Mouse (Mus musculus) T-helper 2 cell (primary cell): Measurements from ENCODE around the gene Bmp10.
"Not testable (repeated sequence)": the region's sequence is repeated elsewhere in the genome, so short reads cannot be mapped to it uniquely, and the experiment has no call there.

Experiments used
- in situ Hi-C: fragments of 300-600 bp; cut with MboI, MseI; formaldehyde crosslinking; loops from one replicate; pipeline ENCODE4 v1.15.1; 2025; ENCODE audit warnings: high pct_unique_total_duplicates

The Bmp10 gene

DNA sequence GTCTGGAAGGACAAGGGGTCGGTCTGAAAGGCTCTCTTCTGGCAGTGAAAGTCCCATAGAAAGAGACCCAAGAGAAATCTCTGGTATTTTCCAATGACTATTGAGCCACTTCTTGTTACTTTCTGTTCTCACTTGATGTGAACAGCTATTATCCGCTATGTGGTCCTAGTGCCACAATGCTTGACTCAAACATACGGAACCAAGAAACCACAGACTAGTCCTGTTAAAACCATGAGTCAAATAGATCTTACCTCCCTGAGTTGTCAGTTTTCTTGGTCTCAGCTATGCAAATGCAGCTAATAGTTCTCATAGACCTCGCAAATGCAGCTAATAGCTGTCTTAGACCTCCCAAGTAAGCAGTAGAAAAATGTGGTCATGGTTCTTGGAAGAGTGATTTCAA is 18.4 kb downstream of the Bmp10 start:
- in situ Hi-C loops, result no loop called here

- in situ Hi-C loops, result no loop called here
Measured at GRCm38 (mm10) chr6:87449534-87449933, 20.7 kb downstream of the Bmp10 start.

DNA sequence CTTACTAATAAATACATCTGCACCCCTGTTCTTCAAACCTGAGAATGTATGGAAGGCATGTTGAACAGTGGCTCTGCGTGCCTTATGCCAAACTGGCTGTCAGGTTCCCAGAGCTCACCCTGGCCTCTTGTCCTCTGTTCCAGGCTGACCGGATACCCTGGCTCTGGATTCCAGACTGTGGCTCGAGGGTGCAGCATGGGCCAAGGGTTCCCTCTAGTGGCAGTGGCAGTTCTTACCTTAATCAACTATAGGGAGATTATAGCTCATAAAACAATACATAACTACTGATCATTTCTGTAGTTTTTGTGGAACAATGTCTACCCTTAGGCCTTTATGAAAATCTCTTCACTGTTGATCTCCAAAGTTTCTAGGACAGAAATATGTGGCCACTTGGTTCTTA is 22.2 kb downstream of the Bmp10 start:
- in situ Hi-C loops, result loop anchor here (5.0 kb wide), 1 partner anchor 54 kb away; no protein-coding TSS in a partner anchor

DNA sequence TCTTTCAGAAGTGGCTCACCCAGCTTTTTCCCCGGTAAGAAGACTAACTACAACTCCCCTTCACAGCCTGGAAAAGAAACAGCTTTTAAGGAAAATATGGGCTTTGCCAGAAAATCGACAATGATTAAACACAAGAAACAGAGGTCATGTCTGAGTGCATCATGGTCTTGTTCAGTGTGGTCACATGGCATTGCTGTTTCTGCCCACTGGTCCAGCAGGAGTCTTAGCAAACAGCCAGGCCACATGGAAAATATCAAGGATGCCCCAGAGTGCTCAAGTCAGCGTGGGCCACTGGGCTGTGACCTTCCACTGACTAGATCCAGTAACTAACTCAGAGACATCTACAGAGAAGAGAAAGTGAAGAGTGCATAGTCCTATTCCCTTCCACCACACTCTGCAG is 23.0 kb downstream of the Bmp10 start:
- in situ Hi-C loops, result loop anchor here (5.0 kb wide), 1 partner anchor 54 kb away; no protein-coding TSS in a partner anchor

GRCm38 (mm10) chr6:87455507-87455906 is 26.7 kb downstream of the Bmp10 start:
- in situ Hi-C loops, result no loop called here

DNA sequence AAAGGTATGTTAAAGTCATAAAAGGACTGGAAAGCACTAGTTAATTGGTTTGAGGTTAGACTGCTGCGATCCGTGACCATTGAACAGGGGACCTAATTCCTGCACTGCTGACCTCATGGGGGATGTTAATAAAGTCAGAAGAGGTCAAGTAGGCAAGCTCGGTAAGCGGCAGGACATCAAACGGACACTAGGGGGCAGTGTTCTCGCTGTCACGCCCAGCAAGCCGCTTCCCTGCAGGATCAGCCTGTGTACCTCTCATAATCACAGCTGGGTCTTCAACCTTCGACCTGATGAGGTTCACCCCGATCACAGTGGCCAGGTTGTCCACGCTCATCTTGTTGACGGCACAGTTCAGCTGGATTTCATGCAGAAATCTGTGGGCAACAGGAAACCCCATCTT is 37.4 kb downstream of the Bmp10 start:
- in situ Hi-C loops, result loop anchor here (5.0 to 10.0 kb wide), 4 partner anchors 86 to 339 kb away; partner anchors contain the start of gene Aplf

- in situ Hi-C loops, result loop anchor here (5.0 to 10.0 kb wide), 4 partner anchors 85 to 337 kb away; partner anchors contain the start of gene Aplf
Measured at GRCm38 (mm10) chr6:87467373-87467772, 38.6 kb downstream of the Bmp10 start.

- in situ Hi-C loops, result loop anchor here (5.0 to 10.0 kb wide), 4 partner anchors 84 to 336 kb away; partner anchors contain the start of gene Aplf
Measured at GRCm38 (mm10) chr6:87468372-87468771, 39.6 kb downstream of the Bmp10 start.

- in situ Hi-C loops, result not testable (repeated sequence)
Measured at GRCm38 (mm10) chr6:87470098-87470497, 41.3 kb downstream of the Bmp10 start.

DNA sequence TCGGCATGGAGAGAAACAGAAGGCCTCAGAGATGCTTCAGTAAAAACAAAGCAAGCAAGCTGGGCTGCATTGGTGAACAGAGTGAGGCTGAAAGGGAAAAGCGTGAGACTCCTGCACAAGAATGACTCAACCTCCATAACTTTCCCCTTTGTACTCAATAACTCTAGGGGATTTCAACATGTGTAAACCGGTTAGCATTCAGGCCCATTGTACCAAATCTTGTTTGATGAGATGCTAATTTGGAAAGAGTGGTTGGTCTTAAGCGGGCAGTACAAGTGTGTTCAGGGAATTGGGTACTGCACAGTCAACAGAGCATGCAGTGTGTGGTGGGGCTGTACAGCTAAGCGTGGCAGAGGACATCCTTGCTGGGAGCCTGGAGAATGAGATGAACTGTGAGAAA is 46.4 kb downstream of the Bmp10 start:
- in situ Hi-C loops, result no loop called here

- in situ Hi-C loops, result no loop called here
Measured at GRCm38 (mm10) chr6:87478847-87479246, 50.1 kb downstream of the Bmp10 start.

GRCm38 (mm10) chr6:87479291-87479999 is 50.7 kb downstream of the Bmp10 start:
- in situ Hi-C loops, result no loop called here

GRCm38 (mm10) chr6:87483224-87483899 is 54.6 kb downstream of the Bmp10 start:
- in situ Hi-C loops, result no loop called here

GRCm38 (mm10) chr6:87483900-87484289 is 55.1 kb downstream of the Bmp10 start:
- in situ Hi-C loops, result no loop called here

- in situ Hi-C loops, result no loop called here
Measured at GRCm38 (mm10) chr6:87484806-87485205, 56.0 kb downstream of the Bmp10 start.
